Mouse (Mus musculus) CH12.LX (cell line): ENCODE measurements around the gene Bean1.

ENCODE experiments used
- CHD1 ChIP-seq: IDR thresholded peaks from 2 replicates; pipeline ENCODE4 v1.6.1; 2012; ENCODE audit warnings: low read depth, low read length, improper control_type of control experiment, inconsistent platforms
- CTCF ChIP-seq, 2 experiments: IDR thresholded peaks in 1 of 2; conservative IDR thresholded peaks in 1 of 2; 2 replicates each; pipeline ENCODE4 v1.5.1; 2011 to 2012; ENCODE audit warnings: low read depth in 2 of 2, low read length in 2 of 2, improper control_type of control experiment in 1 of 2, inconsistent platforms in 1 of 2, mild to moderate bottlenecking in 1 of 2, moderate library complexity in 1 of 2
- EP300 ChIP-seq: IDR thresholded peaks from 2 replicates; pipeline ENCODE4 v1.6.1; 2011; ENCODE audit warnings: low read length, improper control_type of control experiment
- HCFC1 ChIP-seq: IDR thresholded peaks from 2 replicates; pipeline ENCODE4 v1.6.1; 2012; ENCODE audit warnings: low read depth, mild to moderate bottlenecking, inconsistent platforms, low read length, improper control_type of control experiment
- MAX ChIP-seq: IDR thresholded peaks from 2 replicates; pipeline ENCODE4 v1.6.1; 2011; ENCODE audit warnings: low read length, improper control_type of control experiment
- NELFE ChIP-seq: IDR thresholded peaks from 2 replicates; pipeline ENCODE4 v1.6.1; 2011; ENCODE audit warnings: low read depth, low read length, improper control_type of control experiment
- NRF1 ChIP-seq: IDR thresholded peaks from 2 replicates; pipeline ENCODE4 v1.6.1; 2014; ENCODE audit warnings: low read depth, mild to moderate bottlenecking, inconsistent platforms, low read length, improper control_type of control experiment, moderate library complexity
- POLR2A ChIP-seq: IDR thresholded peaks from 2 replicates; pipeline ENCODE4 v1.6.1; 2011; ENCODE audit warnings: low read depth, mild to moderate bottlenecking, improper control_type of control experiment, low read length
- USF1 ChIP-seq: IDR thresholded peaks from 2 replicates; pipeline ENCODE4 v1.6.1; 2014; ENCODE audit warnings: low read depth, mild to moderate bottlenecking, inconsistent platforms, low read length, improper control_type of control experiment
- ZMIZ1 ChIP-seq: IDR thresholded peaks from 2 replicates; pipeline ENCODE4 v1.6.1; 2012; ENCODE audit warnings: low read depth, mild to moderate bottlenecking, inconsistent platforms, low read length, improper control_type of control experiment

GRCm38 (mm10) chr8:104144434-104145216 lies 25.6 kb upstream of the Bean1 start:
- TF ChIP-seq CTCF (conservative IDR thresholded peaks at IDR 0.05 in 1 of 2, IDR thresholded peaks at IDR 0.05 in 1 of 2; ENCODE audit: low read depth in 2 of 2, low read length in 2 of 2) (peak in 1 of 2 experiments; percentile 67; a peak in 2 of 4 replicates), NRF1 (no peak), USF1 (no peak), MAX (peak; percentile 44; the same call in 1 of the 2 replicates), CHD1 (no peak), NELFE (no peak), EP300 (peak; percentile 92), HCFC1 (no peak), POLR2A (no peak), ZMIZ1 (no peak)
